Mouse (Mus musculus) frontal cortex, adult 2 months (tissue): ENCODE data around the gene Fbxw8. TPM values are rescaled to one million over a fixed set of nuclear protein-coding genes. Genes with fewer than 3 reads are reported as not detected.
A peak's percentile ranks its signal among the peaks of the same experiment; 100 is the strongest.

Experiments used
- DNase-seq, 2 experiments: peaks; one replicate each; pipeline ENCODE4 v3.0.0; 2022; ENCODE audit warnings: low spot score in 1 of 2; ENCODE audit errors: extremely low spot score in 1 of 2
- polyA plus RNA-seq: library from polyadenylated mRNA; depleted of rRNA; stranded (reverse); fragments of >200 nt; gene quantifications from 2 replicates; pipeline ENCODE4 v1.2.3, GENCODE M21; 2012

Fbxw8 gene
- polyA plus RNA-seq, 1 experiment = 30.2 TPM

DNA sequence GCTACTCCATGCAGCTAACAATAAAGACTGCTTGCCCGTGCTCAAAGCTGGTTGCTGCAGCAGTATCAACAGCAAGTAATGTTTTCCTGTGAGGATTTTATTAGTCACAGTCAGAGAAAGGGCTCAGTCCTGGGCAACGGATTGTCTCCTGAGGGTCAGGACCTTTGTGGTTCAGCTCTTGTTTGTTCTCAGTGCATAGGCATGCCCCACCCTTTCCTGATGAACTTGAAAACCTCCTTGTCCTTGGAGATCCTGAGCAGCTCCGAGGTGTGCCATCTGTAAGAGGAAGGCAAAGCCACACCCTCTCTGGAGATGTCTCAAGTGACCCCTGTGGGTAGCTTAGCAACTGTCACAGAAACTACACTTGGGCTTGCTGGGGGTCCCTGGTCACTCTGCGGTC is 5.4 kb upstream of the Fbxw8 start:
- DNase-seq = no peak

DNA sequence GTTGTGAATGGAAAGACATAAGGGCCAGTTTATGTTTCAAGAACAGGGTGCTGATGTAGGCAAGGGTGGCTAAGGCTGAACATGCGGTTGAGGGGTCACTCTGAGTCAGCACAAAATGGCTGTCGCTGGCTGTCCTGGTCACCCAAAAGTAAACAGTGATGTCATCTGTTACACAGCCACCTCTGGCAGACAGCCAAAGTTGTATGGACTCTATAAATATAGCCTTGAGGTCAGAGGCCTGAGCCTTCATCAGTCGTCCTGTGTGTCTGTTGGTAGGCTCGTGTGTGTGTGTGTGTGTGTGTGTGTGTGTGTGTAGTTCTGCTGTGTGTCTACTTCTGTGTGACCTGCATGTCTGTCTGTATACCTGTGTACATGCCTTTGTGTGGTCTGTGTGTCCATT is 1.7 kb upstream of the Fbxw8 start:
- DNase-seq = no peak

DNA sequence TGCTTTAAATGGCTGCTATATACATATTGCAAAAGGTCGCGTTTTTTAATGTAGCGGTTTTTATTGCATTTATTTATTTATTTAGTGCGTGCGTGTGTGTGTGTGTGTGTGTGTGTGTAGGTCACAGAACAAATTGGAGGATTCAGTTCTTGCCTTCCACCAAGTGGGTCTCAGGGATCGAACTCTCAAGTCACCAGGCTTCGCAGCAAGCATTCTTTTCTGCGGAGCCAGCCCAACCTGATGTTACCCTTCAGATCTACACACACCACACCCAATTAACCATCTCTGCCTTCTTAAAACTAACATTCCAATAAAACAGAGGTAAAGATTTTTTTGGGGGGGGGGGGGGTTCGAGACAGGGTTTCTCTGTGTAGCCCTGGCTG is 292 bp upstream of the Fbxw8 start:
- no peak for DNase-seq

DNA sequence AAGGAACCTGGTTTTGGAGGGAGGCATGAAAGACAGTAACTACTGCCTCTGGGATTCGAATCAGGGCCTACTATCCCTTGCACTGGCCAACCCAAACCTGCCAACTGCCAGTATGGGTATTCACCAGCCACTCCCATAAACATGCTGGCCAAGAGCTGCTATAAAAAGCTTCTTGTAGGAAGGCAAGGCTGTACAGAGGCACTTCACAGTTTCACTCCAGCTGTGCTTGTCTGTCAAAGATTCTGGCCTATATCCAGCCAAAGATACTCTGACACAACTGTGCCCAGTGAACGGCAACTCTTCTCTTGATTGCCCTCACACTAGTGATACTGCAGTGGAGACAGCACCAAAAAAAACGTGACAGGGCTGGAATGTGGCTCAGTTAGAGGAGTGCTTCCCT is 5.6 kb downstream of the Fbxw8 start:
- DNase-seq = no peak

DNA sequence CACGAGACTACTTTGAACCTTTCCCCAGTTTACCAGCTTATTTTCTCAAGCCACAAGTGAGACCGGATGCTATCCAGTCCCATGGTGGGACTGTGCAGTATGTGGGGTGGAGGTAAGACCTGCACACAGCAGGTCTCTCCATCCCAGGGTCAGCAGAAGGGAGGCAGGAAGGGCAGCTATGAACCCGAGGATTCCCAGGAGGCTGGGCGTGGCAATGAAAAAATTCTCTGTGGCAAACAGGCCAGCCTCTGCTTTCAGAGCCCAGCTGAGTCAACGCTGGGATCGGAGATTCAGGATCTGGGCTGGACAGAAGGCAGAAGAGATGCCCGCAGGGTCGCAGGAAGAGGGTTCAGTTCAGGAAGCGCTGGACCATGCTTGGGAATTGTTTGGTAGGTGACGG is 8.0 kb downstream of the Fbxw8 start:
- DNase-seq = no peak

DNA sequence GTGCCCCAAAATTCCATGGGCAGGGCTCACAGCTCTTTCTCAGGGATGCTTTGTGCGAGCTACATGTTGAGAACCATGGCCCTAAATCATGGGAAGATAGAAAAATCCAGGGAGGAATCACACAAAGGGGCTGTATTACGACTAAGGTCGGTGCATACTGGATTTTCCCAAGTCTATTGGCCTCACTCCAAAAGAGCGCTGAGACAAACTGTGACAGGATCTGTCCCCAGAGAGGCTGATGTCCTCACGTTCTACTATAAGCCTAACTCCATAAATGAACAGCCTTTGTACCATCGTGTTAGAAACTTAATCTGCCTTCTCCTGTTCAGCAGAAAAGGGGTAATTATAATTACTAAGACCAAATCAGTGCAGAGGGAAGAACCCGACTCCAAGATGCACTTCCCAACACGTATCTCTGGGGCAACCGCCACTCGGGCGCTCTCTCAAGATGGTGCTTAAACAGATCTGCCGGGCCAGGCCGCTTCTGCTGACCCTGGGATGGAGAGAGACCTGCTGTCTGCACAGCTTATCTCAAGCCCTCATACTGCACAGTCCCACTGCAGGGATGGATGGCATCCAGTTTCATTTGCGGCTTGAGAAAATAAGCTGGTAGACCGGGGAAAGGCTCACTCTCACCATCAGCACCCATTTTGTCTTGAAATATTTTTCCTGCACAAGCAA is 9.1 kb downstream of the Fbxw8 start:
- no peak for DNase-seq

DNA sequence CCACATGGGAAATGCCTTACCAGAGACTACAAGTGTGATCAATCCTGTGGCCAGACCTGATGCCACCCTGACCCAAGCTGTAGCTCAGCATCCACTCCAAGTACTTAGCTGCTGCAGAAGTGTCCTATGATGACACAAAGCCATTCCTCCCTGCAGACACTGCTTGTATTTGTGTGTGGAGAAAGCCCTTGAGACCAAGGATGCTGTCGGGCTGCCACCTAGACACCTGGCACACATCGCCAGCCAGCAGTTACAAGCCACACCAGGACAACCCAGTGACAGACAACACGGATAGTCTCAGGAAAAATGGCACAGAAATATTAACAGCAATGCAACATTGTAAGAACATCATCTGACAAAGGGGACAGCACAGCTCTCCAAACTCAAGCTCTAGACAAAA is 9.8 kb downstream of the Fbxw8 start:
- no peak for DNase-seq

DNA sequence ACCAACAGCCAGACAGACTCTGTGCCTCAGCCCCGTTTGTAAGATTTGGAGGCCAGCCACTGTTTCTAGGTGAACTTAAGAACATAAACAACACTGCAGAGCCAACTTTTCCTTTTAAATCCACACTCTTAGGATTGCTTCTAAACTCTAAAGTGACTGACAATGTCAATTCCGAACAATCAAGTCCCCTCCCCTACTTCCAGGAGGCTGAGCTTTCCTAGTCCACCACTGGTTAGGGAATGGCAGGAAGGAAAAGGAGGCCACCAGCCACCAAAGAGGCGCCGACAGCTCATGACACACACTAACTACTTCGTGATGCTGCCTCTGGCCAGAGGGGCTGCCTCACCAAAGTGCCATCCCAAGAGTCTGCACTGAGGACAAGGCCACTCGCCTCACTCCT is 10.5 kb downstream of the Fbxw8 start:
- DNase-seq = no peak

DNA sequence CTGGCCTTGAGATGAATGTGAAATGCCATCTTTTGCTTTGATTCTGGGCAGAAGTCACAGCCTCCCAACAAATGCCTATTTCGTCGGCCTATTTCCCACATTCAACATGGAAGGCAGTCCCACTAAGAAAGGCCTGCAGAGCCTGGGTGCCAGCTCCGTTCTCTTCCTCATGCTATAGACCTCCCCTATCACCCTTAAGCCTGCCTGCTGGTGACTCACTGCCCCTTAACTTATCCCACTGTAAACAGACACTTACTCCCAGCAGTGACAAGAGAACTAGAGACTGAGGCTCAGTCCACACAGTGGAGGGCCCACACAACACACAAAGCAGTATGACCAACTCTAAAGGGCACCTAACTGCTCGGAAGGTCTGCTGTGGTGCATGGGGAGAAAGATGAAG is 10.9 kb downstream of the Fbxw8 start:
- no peak for DNase-seq

DNA sequence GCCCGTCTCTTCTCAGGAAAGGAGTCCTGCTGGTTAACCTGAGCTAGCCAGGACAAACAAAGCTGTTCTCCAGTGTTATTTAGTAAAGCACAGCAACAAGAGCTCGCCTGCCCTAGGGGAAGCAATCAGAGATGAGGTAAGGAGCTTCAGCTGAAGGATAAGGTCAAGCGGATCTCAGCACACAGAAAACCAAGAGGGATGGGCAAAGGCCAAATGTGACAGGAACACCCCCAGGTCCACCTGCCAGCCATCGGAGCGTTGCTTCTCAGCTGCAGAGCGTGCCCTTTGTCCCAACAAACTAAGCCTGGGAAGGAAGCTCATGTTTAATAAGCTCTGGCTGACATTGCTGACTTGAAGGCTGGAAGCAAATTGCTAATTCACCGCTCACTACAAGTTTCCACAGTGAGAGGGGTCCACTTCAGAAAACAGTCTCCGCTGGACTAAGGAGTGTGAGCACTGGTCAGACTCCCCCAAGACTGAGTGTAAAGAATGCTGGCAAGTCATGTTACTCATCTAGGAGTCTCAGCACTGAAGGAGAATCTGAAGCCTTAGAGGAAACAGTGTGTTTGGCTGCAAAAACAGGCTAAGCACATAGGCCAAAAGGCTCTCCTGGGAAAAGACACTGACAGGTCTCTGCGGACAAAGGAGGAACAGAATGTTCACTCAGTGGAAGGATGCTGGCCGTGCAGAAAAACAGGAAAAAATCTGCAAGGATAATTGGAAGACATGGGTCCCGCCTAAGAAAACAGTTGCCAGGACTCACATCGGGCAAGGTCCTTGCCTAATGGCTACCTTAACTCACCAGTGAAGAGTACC is 11.8 kb downstream of the Fbxw8 start:
- DNase-seq = no peak

DNA sequence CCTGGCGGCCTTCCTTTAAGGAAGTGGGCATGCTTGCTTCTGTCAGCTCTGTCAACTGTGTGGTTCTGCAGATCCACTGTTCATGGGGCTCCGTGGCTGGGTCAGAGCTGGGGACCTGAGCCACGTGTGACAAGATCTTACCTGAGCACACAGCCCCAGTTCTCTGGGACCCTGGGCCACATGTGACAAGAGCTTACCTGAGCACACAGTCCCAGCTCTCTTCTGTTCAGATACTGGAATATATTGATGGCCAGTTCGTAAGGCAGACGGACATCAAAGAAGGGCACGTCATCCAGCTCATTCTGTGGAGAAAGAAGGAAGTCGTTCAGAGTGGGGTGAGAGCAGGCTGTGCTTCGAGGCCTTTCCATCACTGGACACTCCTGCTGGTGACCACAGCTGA is 12.8 kb downstream of the Fbxw8 start:
- no peak for DNase-seq

DNA sequence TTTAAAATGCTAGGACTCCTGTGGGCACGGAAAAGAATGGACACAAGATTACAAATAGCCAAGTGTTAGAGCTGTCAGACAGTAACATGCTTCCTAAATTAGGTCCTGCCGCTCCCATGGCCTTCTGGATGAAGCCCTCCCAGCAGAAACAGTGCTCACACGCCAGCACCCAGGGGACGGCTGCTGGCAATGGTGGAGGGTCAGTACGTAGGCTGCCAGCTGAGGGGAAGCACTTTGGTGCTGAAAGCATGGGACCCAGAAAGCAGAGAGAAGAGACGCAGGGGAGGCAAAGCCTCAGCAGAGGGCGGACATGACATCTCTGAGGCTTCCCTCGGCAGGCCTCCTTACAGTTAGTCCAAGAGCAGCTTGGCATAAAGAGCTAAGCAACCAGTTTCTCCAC is 15.6 kb downstream of the Fbxw8 start:
- DNase-seq = no peak

DNA sequence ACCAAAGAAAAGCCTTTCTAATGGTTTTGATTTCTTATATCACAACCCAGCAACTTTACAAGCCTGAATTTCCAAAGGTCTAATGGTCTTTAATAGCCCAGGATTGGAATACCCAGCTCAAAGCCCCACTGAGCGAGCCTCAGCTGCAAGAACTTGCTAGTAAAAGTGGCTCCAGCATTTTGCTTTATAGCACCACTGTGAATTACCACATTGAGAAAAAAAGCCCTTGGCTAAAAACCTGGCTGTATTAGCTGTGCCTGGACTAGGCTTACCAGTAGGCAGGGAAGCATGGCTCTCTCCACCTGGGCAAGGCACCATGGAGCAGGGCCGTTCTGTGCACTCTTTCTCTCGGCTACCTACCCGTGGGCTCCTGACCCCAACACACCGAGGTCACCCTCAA is 18.9 kb downstream of the Fbxw8 start:
- no peak for DNase-seq

DNA sequence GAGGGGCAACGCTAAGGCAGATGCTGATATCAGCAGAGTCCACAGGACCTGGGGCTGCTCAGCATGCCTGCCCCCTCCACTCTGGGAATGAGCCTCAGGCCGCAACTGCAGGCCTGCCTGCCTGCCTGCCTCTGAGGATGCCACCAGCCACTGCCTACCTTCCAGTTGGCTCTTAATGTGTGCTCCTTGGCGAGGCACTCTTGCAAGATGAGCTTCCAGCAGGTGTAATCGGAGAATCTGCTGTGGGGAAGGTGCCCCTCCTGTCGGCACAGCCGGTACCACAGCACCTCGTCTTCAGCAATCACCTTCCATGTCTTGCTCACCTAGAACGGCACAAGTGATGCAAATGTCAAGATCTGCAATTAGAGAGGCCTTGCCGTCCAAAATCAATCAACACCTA is 26.6 kb downstream of the Fbxw8 start:
- DNase-seq = no peak

DNA sequence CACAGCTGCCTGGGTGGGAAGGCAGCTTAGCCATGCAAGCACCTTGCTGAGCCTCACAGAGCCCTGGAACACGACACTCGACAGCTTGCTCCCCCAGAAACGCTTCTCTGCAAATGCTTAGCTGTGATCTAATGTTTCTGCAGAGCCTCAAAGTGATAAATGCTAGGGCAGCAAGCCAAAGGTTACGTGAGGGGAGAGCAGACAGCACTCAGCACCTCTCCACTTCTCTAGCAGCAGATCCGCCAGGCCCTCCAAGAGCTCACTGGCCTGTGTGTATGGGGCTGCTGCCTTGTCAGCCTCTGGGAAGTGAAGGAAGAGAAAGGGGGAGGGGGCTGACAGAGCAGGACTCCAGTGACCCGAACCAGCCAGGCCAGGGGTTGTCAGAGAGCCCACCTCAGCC is 27.1 kb downstream of the Fbxw8 start:
- peak in 1 of 2 experiments; percentile 35 for DNase-seq

DNA sequence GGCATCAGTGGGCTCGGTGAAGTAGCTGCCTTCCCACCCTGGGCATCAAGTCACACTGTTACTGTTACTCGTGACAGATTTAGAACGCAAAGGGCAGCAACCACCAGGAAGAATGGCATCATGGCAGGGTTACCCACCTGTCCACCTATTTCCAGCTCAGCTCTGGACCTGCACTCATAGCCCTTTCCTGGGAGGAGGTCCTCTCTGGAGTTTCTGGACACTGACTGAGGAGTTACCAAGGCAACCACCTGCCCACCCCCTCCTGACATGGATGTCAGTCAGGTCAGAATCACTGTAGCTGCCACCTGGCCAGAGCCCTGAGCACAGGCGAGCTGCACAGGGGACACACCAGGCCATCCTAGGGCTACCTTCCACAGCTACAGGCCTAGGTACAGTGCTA is 28.6 kb downstream of the Fbxw8 start:
- no peak for DNase-seq

DNA sequence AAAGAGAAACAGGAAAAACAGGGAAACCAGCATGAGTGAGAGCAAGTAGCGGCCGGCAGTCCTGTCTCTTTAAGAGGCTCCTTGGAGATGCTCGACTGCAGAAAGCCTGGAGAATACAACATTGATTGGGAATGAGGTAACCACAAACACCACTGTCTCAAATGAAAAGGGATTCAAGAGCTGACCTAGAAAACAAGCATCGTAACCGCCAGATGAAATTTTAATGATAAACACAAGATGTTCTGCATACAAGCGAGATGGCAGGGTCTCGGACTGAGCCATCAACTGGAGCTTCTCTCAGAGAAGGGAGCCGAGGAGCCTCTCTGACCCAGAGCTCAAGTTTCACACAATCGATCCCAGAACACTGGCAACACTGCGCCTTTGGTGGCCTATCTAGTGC is 32.2 kb downstream of the Fbxw8 start:
- DNase-seq = no peak

DNA sequence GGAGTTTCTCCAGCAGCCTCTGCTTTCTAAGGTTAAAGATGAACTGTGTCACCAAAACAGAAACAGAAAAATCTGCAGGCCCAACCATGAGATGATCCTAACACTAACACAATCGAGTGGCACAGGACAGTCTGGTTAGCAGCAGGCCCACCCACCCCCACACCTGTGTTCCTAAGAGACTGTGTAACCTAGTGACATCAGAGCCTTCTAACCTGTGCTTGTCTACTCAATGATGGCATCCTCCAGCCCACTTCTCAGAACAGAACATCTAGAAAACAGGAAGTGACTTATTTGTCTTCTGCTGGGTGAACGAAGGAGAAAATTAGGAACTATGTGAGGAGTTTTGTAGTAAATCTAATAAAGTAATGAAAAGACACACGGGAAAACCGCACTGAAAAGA is 33.3 kb downstream of the Fbxw8 start:
- no peak for DNase-seq

DNA sequence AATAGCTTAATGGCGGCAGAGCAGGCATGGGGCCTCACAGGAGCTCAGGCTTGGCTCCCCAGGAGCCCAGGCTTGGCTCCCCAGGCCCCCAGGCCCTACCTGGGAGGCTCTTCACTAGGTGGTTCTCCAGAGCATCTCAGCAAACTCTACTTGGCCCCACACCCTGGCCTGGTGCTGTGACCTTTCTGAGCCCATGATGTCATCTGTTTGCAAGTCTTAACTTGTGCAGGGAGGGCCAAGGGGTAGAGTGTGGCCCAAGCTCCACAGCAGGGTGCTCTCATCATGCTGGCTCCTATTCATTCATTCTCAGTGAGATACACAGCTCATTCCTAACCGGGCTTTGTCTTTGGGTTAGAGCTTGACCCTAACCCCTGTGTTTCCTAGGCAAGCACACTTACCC is 34.6 kb downstream of the Fbxw8 start:
- DNase-seq = no peak

DNA sequence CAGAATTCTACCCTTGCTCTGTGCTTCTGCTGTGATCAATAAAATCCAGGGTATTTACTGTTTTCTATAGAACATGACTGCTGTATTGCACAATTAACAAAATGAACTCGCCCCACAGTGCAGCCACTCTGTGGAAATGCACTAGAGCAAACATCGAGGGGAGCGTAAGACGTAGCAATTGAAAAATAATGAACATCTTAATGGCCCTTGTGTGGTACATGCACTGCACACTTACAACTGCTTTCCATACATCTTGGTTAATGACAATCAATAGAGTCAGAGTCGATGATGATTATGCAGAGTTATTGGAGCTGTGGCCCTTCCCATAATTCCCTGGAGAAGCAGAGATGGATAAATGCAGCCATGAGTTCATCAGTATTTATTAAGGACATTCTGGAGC is 36.3 kb downstream of the Fbxw8 start:
- no peak for DNase-seq

DNA sequence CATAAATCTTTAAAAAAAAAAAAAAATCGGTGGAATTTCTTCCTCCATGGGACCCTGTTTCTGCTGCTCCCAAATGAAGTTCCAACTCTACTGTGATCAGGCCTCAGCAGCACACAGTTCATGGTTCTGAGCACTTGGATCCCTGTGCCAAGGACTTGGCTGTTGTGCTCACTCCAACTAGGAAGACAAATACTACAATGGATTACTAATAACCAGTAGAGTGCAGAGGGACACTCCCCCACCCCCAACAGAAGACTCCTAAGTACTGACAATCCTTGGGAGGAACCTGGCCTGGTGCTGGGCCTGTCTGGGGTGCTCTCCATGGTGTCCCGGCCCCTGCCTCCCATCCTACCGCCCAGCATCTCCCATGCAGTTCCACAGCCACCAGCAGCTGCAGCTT is 36.9 kb downstream of the Fbxw8 start:
- DNase-seq = no peak

DNA sequence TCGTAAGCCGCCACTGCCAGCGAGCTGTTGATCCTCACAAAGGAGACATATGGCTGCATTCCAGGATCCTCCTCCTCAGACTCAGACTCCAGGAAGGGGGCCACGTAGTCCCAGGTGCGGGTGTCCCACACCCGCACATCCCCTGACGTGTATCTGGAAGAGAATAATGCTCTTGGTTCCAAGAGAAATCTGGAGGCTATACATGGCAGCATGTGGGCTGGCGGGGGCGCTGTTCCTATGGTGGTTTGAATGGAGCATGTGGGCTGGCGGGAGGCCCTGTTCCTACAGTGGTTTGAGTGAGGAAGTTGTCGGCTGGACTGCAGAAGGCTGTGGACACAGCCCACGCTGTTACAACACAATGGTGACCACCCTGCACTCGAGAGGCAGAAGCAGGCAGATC is 41.6 kb downstream of the Fbxw8 start:
- DNase-seq = peak; percentile 77 to 89
